Mouse (Mus musculus): ENCODE measurements around the gene Tymp. TPM values are rescaled to one million over a fixed set of nuclear protein-coding genes. Genes with fewer than 3 reads are reported as not detected.

Tymp gene
- polyA plus RNA-seq, 1 experiment from 2014 or later, result 1.8 TPM

DNA sequence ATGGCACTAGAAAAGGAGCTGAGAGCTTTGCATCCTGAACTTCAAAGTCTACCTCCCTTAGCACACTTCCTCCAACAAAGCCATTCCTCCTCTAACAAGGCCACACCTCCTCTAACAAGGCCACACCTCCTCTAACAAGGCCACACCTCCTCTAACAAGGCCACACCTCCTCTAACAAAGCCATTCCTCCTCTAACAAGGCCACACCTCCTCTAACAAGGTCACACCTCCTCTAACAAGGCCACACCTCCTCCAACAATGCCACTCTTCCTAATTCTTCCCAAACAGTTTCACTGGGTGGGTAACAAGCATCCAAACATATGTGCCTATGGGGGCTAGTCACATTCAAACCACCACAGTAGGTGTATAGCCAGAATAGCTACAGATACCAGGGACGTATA is 25.6 kb upstream of the Tymp start:
- 86% methylated on average over 1 of the region's 1 CpGs for WGBS
- Histone ChIP-seq H3K36me3 (ENCODE audit: control insufficient read depth, insufficient read depth, low read length) (no peaks in the 10 kb centered on the region), H3K4me3 (ENCODE audit: low read depth, low read length) (no peak overlapping the region), H3K27ac (ENCODE audit: low read depth, low read length) (no peak overlapping the region), H3K4me2 (no peak overlapping the region), H3K9me3 (ENCODE audit: control insufficient read depth, low read length) (no peaks in the 10 kb centered on the region), H3K4me1 (replicated peaks; ENCODE audit: control insufficient read depth, insufficient read depth, low read length) (no peaks in the 10 kb centered on the region), H3K9ac (ENCODE audit: low read depth, low read length) (no peak overlapping the region), H3K27me3 (replicated peaks; ENCODE audit: control insufficient read depth, insufficient read depth, low read length) (no peaks in the 10 kb centered on the region)
- DNase-seq (ENCODE audit: low spot score) (no peak), ATAC-seq (replicated peaks; ENCODE audit: low FRiP score) (no peak)

DNA sequence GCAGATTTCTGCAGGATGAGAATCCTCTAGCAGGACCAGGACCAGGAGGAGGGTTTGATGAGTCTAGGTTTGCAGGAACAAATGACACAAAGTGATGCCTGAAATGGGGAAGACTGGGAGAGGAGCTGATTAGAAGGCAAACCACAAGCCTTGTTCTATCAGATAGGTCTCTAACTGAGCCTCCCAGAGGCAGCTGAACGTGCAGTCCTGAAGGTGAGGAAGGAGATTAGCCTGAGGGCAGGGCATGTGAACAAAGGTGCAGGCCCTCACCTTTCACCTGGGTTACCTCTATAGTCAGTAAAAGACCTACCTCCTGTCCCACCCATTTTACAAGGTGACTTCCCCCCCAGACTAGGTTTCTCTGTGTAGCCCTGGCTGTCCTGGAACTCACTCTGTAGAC is 22.9 kb upstream of the Tymp start:
- DNase-seq (ENCODE audit: low spot score) (no peak), ATAC-seq (replicated peaks; ENCODE audit: low FRiP score) (no peak)
- Histone ChIP-seq H3K4me2 (no peak overlapping the region), H3K4me3 (ENCODE audit: low read depth, low read length) (no peak overlapping the region), H3K9ac (ENCODE audit: low read depth, low read length) (no peak overlapping the region), H3K27me3 (replicated peaks; ENCODE audit: control insufficient read depth, insufficient read depth, low read length) (no peaks in the 10 kb centered on the region), H3K4me1 (replicated peaks; ENCODE audit: control insufficient read depth, insufficient read depth, low read length) (no peaks in the 10 kb centered on the region), H3K27ac (ENCODE audit: low read depth, low read length) (no peak overlapping the region), H3K9me3 (ENCODE audit: control insufficient read depth, low read length) (no peaks in the 10 kb centered on the region), H3K36me3 (ENCODE audit: control insufficient read depth, insufficient read depth, low read length) (no peaks in the 10 kb centered on the region)
- 35% methylated on average over 1 of the region's 1 CpGs for WGBS

DNA sequence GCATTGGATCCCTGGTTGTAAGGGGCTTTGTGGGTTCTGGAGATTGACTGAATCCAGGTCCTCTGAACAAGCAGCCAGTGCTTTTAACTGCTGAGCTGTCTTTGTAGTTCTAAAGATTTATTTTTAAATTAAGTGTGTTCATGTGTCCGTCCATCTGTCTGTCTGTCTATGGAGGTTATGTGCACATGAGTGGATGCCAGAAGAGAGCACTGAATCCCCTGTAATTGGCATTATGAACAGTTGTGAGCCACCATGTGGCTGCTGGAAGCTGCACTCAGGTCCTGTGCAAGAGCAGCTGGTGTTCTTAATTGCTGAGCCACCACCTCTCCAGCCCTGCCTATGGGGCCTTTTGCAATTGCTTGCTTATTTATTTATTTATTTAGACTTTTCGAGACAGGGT is 21.3 kb upstream of the Tymp start:
- Histone ChIP-seq H3K4me3 (ENCODE audit: low read depth, low read length) (no peak overlapping the region), H3K27ac (ENCODE audit: low read depth, low read length) (no peak overlapping the region), H3K36me3 (ENCODE audit: control insufficient read depth, insufficient read depth, low read length) (no peaks in the 10 kb centered on the region), H3K9ac (ENCODE audit: low read depth, low read length) (no peak overlapping the region), H3K4me2 (no peak overlapping the region), H3K4me1 (replicated peaks; ENCODE audit: control insufficient read depth, insufficient read depth, low read length) (no peaks in the 10 kb centered on the region), H3K9me3 (ENCODE audit: control insufficient read depth, low read length) (no peaks in the 10 kb centered on the region), H3K27me3 (replicated peaks; ENCODE audit: control insufficient read depth, insufficient read depth, low read length) (no peaks in the 10 kb centered on the region)
- ATAC-seq (replicated peaks; ENCODE audit: low FRiP score) (no peak), DNase-seq (ENCODE audit: low spot score) (no peak)
- WGBS, result 75% methylated on average over 2 of the region's 2 CpGs

DNA sequence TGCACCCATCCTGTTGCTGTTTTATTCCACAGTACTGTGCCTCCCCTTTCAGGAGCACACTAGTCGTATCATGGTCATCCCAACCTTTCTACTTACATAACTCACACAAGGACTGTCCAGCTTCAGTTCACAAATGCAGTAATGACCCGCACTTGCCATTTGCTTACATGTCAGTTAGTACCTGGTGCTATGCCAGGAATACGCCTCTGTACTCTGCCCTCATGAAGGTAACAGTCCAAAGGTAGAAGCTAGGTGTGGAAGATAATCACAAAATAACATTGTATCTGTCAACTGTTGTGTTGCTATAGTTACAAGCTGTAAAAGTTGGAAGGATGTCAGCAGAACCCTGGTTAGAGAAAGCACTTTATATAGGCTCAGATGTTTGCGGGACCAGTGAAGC is 20.0 kb upstream of the Tymp start:
- Histone ChIP-seq H3K27ac (ENCODE audit: low read depth, low read length) (no peak overlapping the region), H3K9me3 (ENCODE audit: control insufficient read depth, low read length) (no peaks in the 10 kb centered on the region), H3K36me3 (ENCODE audit: control insufficient read depth, insufficient read depth, low read length) (no peaks in the 10 kb centered on the region), H3K4me2 (no peak overlapping the region), H3K9ac (ENCODE audit: low read depth, low read length) (no peak overlapping the region), H3K4me3 (ENCODE audit: low read depth, low read length) (no peak overlapping the region), H3K27me3 (replicated peaks; ENCODE audit: control insufficient read depth, insufficient read depth, low read length) (no peaks in the 10 kb centered on the region), H3K4me1 (replicated peaks; ENCODE audit: control insufficient read depth, insufficient read depth, low read length) (no peaks in the 10 kb centered on the region)
- no peak for ATAC-seq (replicated peaks; ENCODE audit: low FRiP score)
- 83% methylated on average over 4 of the region's 4 CpGs for WGBS
- no peak for DNase-seq (ENCODE audit: low spot score)

GRCm38 (mm10) chr15:89390081-89390480 is 13.2 kb upstream of the Tymp start:
- no peak for ATAC-seq (replicated peaks; ENCODE audit: low FRiP score)
- Histone ChIP-seq H3K4me3 (ENCODE audit: low read depth, low read length) (no peak overlapping the region), H3K4me2 (no peak overlapping the region), H3K36me3 (ENCODE audit: control insufficient read depth, insufficient read depth, low read length) (no peaks in the 10 kb centered on the region), H3K27me3 (replicated peaks; ENCODE audit: control insufficient read depth, insufficient read depth, low read length) (no peaks in the 10 kb centered on the region; the same call in 1 of the 2 replicates), H3K9me3 (ENCODE audit: control insufficient read depth, low read length) (no peaks in the 10 kb centered on the region), H3K4me1 (replicated peaks; ENCODE audit: control insufficient read depth, insufficient read depth, low read length) (no peaks in the 10 kb centered on the region), H3K9ac (ENCODE audit: low read depth, low read length) (no peak overlapping the region), H3K27ac (ENCODE audit: low read depth, low read length) (no peak overlapping the region)
- WGBS, result 93% methylated on average over 10 of the region's 10 CpGs
- no peak for DNase-seq (ENCODE audit: low spot score)

GRCm38 (mm10) chr15:89387127-89387526 is 10.3 kb upstream of the Tymp start:
- no peak overlapping the region for H3K4me2 ChIP-seq
- H3K9me3 ChIP-seq (ENCODE audit: control insufficient read depth, low read length), result no peaks in the 10 kb centered on the region
- no peak overlapping the region for H3K9ac ChIP-seq (ENCODE audit: low read depth, low read length)
- DNase-seq (ENCODE audit: low spot score) (no peak), ATAC-seq (replicated peaks; ENCODE audit: low FRiP score) (no peak)
- 35% methylated on average over 12 of the region's 12 CpGs for WGBS
- no peak overlapping the region for H3K27ac ChIP-seq (ENCODE audit: low read depth, low read length)
- H3K4me1 ChIP-seq (replicated peaks; ENCODE audit: control insufficient read depth, insufficient read depth, low read length), result no peaks in the 10 kb centered on the region
- H3K27me3 ChIP-seq (replicated peaks; ENCODE audit: control insufficient read depth, insufficient read depth, low read length), result peaks cover 3% of the 10 kb centered on the region
- H3K4me3 ChIP-seq (ENCODE audit: low read depth, low read length), result no peak overlapping the region
- H3K36me3 ChIP-seq (ENCODE audit: control insufficient read depth, insufficient read depth, low read length), result no peaks in the 10 kb centered on the region

DNA sequence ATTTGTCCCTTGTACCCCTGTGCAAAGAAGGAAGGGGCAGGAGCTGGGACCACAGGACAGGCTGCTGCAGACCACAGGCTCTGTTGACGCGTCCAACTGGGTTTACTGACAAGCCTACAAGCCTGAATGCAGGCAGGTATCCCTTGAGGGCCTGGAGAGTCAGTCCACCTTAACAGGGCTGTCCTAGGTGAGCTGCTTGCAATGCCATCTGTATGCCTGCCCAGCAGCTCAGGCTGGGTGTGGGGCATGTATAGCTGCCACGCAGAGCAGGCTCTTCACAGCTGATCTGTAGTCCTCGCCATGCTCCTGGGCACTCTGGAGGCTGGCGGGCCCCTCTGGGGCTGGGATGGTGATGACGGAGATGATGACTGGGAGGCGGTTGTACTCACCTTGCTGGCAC is 7.8 kb upstream of the Tymp start, which contains the start of gene Klhdc7b:
Gene Klhdc7b (plus strand): TSS at position 301 of the 400 bp plus-strand sequence.
- 85% methylated on average over 7 of the region's 7 CpGs for WGBS
- peaks cover 7% of the 10 kb centered on the region for H3K27me3 ChIP-seq (replicated peaks; ENCODE audit: control insufficient read depth, insufficient read depth, low read length)

DNA sequence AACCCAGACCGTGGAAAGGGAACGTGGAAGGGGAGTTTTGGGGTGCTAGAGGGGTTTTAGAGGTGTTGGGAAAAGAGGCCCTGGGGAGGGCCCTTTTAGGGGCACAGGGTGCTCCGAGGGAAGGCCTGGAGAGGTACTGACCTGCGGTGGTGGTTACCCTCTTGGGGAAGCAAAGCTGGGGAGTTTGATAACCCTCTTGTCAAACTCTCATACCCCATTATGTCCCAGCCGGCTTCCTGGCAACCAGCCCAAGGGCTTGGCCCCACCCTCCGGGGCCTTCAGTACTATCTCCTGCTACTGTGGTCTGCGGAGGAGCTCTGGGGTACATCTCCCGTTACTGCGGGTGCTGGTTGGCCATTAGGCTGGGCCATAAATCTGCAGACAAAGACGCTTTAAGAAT is 2.6 kb upstream of the Tymp start:
- Histone ChIP-seq H3K4me3 (ENCODE audit: low read depth, low read length) (peak overlapping the region; percentile 51), H3K9me3 (ENCODE audit: control insufficient read depth, low read length) (no peaks in the 10 kb centered on the region), H3K4me1 (replicated peaks; ENCODE audit: control insufficient read depth, insufficient read depth, low read length) (peaks cover 22% of the 10 kb centered on the region), H3K27ac (ENCODE audit: low read depth, low read length) (no peak overlapping the region), H3K9ac (ENCODE audit: low read depth, low read length) (no peak overlapping the region), H3K36me3 (ENCODE audit: control insufficient read depth, insufficient read depth, low read length) (no peaks in the 10 kb centered on the region), H3K4me2 (peak overlapping the region; percentile 77), H3K27me3 (replicated peaks; ENCODE audit: control insufficient read depth, insufficient read depth, low read length) (peaks cover 43% of the 10 kb centered on the region)
- WGBS, result 5% methylated on average over 10 of the region's 10 CpGs
- DNase-seq (ENCODE audit: low spot score), result no peak
- ATAC-seq (replicated peaks; ENCODE audit: low FRiP score), result peak; percentile 48

More for the DNA sequence above, 7.8 kb upstream of the Tymp start, which contains the start of gene Klhdc7b:
- no peak within 1 kb of the TSS for H3K4me2 ChIP-seq
- H3K4me1 ChIP-seq (replicated peaks; ENCODE audit: control insufficient read depth, insufficient read depth, low read length), result peaks cover 1% of the 10 kb centered on the region
- H3K9ac ChIP-seq (ENCODE audit: low read depth, low read length), result no peak within 1 kb of the TSS
- no peaks in the 10 kb centered on the region for H3K9me3 ChIP-seq (ENCODE audit: control insufficient read depth, low read length)
- DNase-seq (ENCODE audit: low spot score), result no peak
- H3K27ac ChIP-seq (ENCODE audit: low read depth, low read length), result no peak within 1 kb of the TSS
- no peak within 1 kb of the TSS for H3K4me3 ChIP-seq (ENCODE audit: low read depth, low read length)
- no peak for ATAC-seq (replicated peaks; ENCODE audit: low FRiP score)
- no peaks in the 10 kb centered on the region for H3K36me3 ChIP-seq (ENCODE audit: control insufficient read depth, insufficient read depth, low read length)

DNA sequence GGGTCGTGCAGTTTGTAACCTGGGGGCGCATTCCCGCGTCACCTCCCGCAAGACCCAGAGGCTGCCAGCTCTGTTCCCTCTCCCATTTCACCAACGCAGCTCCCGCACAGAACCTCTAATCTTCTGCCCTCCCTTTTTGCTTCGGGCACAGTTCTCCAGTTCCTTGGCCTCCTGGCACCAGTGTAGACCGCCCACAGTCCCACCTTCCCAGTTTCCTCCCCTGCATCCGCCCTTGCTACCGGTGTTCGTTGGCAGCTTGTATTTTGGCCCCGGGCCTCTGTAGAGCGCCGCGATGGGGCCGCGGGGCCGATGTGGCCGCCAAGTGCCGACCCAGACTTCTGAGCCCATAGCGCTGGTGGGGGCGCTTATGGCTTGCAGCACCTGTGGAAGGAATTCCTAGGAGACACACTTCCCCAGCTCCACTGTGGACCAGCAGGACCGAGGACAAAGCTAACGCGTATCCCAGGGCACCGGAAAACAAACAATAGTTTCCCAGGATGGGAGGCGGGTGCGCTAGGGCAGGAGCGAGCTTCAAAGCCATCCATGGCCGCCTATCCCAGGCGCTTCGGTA is 2.1 kb upstream of the Tymp start, which contains the start of gene Odf3b:
Gene Odf3b (minus strand): TSS at position 452 of the 571 bp plus-strand sequence.
- peaks cover 26% of the 10 kb centered on the region for H3K4me1 ChIP-seq (replicated peaks; ENCODE audit: control insufficient read depth, insufficient read depth, low read length)
- H3K9me3 ChIP-seq (ENCODE audit: control insufficient read depth, low read length), result no peaks in the 10 kb centered on the region
- ATAC-seq (replicated peaks; ENCODE audit: low FRiP score) (peak; percentile 13), DNase-seq (ENCODE audit: low spot score) (peak; percentile 56)
- WGBS, result 1% methylated on average over 33 of the region's 33 CpGs
- H3K4me3 ChIP-seq (ENCODE audit: low read depth, low read length), result peak within 1 kb of the TSS; percentile 51
- H3K27ac ChIP-seq (ENCODE audit: low read depth, low read length), result no peak within 1 kb of the TSS
- peak within 1 kb of the TSS; percentile 77 for H3K4me2 ChIP-seq
- H3K27me3 ChIP-seq (replicated peaks; ENCODE audit: control insufficient read depth, insufficient read depth, low read length), result peaks cover 43% of the 10 kb centered on the region
- no peaks in the 10 kb centered on the region for H3K36me3 ChIP-seq (ENCODE audit: control insufficient read depth, insufficient read depth, low read length)
- H3K9ac ChIP-seq (ENCODE audit: low read depth, low read length), result peak within 1 kb of the TSS; percentile 54; the same call in 1 of the 2 replicates
